Mouse (Mus musculus) testis, adult 2 months (tissue): Measurements from ENCODE around the gene Ptpn14. TPM values are rescaled to one million over a fixed set of nuclear protein-coding genes. Genes with fewer than 3 reads are reported as not detected.
A peak's percentile ranks its signal among the peaks of the same experiment; 100 is the strongest.

Experiments used
- H3K27ac ChIP-seq: fragments of 200-500 bp; 2 replicates; pipeline ENCODE4 v1.5.1; 2012; ENCODE audit warnings: low read depth, low read length; ENCODE audit not compliant: control insufficient read depth, insufficient read depth
- H3K27me3 ChIP-seq: fragments of 200-500 bp; 2 replicates; pipeline ENCODE4 v1.6.1; 2012; ENCODE audit warnings: mild to moderate bottlenecking, low read length, moderate library complexity; ENCODE audit not compliant: control insufficient read depth, insufficient read depth
- H3K36me3 ChIP-seq: fragments of 200-500 bp; 2 replicates; pipeline ENCODE4 v1.6.1; 2012; ENCODE audit warnings: mild to moderate bottlenecking, low read length; ENCODE audit not compliant: control insufficient read depth, insufficient read depth
- H3K4me1 ChIP-seq: fragments of 200-500 bp; 2 replicates; pipeline ENCODE4 v1.6.1; 2012; ENCODE audit warnings: low read length; ENCODE audit not compliant: control insufficient read depth, insufficient read depth
- H3K4me3 ChIP-seq: fragments of 200-500 bp; 2 replicates; pipeline ENCODE4 v1.5.1; 2012; ENCODE audit warnings: low read depth, mild to moderate bottlenecking, low read length, moderate library complexity, mixed read lengths; ENCODE audit not compliant: control insufficient read depth
- CTCF ChIP-seq: fragments of 200-500 bp; IDR thresholded peaks from 2 replicates; pipeline ENCODE4 v1.5.1; 2012; ENCODE audit warnings: low read depth, mild to moderate bottlenecking, inconsistent platforms, low read length, moderate library complexity; ENCODE audit not compliant: control insufficient read depth, insufficient read depth, insufficient replicate concordance
- POLR2A ChIP-seq: fragments of 200-500 bp; IDR thresholded peaks from 2 replicates; pipeline ENCODE4 v1.6.1; 2012; ENCODE audit warnings: low read depth, mild to moderate bottlenecking, inconsistent platforms, low read length, moderate library complexity; ENCODE audit not compliant: control insufficient read depth
- polyA plus RNA-seq: library from polyadenylated mRNA; depleted of rRNA; stranded (reverse); fragments of >200 nt; gene quantifications from 2 replicates; pipeline ENCODE4 v1.2.3, GENCODE M21; 2012

Gene Ptpn14
- polyA plus RNA-seq, 1 experiment, result 3.3 TPM

DNA sequence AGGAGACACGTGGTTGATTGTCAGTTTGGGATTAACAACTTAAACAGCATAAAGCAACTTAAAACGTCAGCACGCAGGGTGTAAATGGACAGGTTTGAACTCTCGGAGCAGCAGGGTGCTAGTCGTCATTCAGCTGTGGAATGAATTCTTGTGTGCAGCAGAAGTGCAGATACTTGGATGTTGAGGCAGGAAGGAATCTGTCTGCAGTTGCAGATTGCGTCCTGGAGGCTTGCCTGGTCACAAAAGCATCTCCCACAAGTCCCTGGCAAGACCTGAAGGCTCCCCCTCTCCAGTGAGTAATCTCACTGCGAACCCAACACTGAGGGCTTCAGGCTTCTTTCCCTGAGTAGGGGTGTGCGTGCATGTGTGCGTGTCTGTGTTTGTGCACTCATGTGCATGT is 39.8 kb downstream of the Ptpn14 start:
- Histone ChIP-seq H3K27me3 (no peaks in the 10 kb centered on the region), H3K4me1 (no peaks in the 10 kb centered on the region), H3K36me3 (no peaks in the 10 kb centered on the region), H3K4me3 (no peak overlapping the region), H3K27ac (no peak overlapping the region)
- TF ChIP-seq POLR2A (no peak), CTCF (no peak)

DNA sequence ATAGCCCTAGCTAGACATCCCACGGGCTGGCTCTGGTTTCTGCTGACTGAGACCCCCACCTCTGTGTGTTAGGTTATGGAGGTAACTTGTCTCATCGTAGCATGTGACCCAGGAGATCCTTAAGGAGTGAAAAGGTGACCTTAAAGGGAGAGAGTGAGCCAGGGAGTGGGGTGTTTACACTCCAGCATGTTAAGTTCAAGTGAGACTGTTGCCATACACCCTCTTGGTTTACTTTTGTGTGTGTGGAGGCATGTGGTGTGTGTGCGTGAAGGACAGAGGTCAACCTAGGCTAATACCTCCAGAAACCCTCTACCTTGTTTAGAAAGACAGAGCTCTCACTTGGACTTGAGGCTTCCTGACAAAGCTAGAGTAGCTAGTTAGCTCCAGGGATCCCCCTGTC is 42.4 kb downstream of the Ptpn14 start:
- no peak for TF ChIP-seq CTCF
- Histone ChIP-seq H3K4me3 (no peak overlapping the region), H3K36me3 (no peaks in the 10 kb centered on the region), H3K27ac (no peak overlapping the region), H3K27me3 (no peaks in the 10 kb centered on the region), H3K4me1 (no peaks in the 10 kb centered on the region)

- Histone ChIP-seq H3K4me1 (no peaks in the 10 kb centered on the region), H3K27ac (no peak overlapping the region)
Measured at GRCm38 (mm10) chr1:189772707-189773106, 44.6 kb downstream of the Ptpn14 start.

DNA sequence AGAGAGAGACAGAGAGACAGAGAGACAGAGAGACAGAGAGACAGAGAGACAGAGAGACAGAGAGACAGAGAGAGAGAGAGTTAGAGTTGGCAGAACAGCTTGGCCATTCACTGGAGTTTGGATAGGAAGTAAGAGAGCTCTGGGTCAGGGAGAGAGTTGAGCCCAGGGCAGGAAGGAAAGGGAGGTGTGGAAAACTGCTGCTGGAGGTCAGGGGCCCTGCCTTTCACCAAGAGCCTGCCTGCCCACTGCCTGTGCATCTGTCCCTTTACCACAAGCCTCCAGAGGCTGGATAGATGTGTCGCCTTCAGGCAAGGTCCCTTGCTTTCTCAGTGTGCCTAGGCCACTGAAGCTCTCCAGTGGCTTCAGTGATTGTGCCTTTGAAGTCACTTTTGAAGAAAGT is 46.7 kb downstream of the Ptpn14 start:
- H3K4me1 ChIP-seq, result 0 out of 2 replicates have a peak, but pooled peaks cover 2% of the 10 kb centered on the region

More at GRCm38 (mm10) chr1:189772707-189773106, 44.6 kb downstream of the Ptpn14 start:
- Histone ChIP-seq H3K27me3 (no peaks in the 10 kb centered on the region), H3K36me3 (no peaks in the 10 kb centered on the region), H3K4me3 (no peak overlapping the region)
- TF ChIP-seq POLR2A (no peak), CTCF (no peak)

GRCm38 (mm10) chr1:189777207-189777606 is 49.1 kb downstream of the Ptpn14 start:
- TF ChIP-seq POLR2A, result no peak
- TF ChIP-seq CTCF, result no peak
- Histone ChIP-seq H3K36me3 (no peaks in the 10 kb centered on the region), H3K4me3 (peak overlapping the region; percentile 59), H3K27ac (no peak overlapping the region), H3K4me1 (0 out of 2 replicates have a peak, but pooled peaks cover 2% of the 10 kb centered on the region), H3K27me3 (no peaks in the 10 kb centered on the region)

More for the DNA sequence above, 46.7 kb downstream of the Ptpn14 start:
- Histone ChIP-seq H3K27ac (no peak overlapping the region), H3K27me3 (no peaks in the 10 kb centered on the region), H3K36me3 (no peaks in the 10 kb centered on the region), H3K4me3 (no peak overlapping the region)
- TF ChIP-seq POLR2A (no peak), CTCF (no peak)

GRCm38 (mm10) chr1:189778343-189778742 is 50.3 kb downstream of the Ptpn14 start:
- TF ChIP-seq CTCF (no peak), POLR2A (no peak)
- Histone ChIP-seq H3K4me3 (peak overlapping the region; percentile 75), H3K4me1 (0 out of 2 replicates have a peak, but pooled peaks cover 2% of the 10 kb centered on the region), H3K27me3 (no peaks in the 10 kb centered on the region), H3K36me3 (no peaks in the 10 kb centered on the region), H3K27ac (no peak overlapping the region)

- H3K4me3 ChIP-seq, result peak overlapping the region; percentile 52
- H3K27ac ChIP-seq, result no peak overlapping the region
- no peak for TF ChIP-seq POLR2A
- TF ChIP-seq CTCF, result no peak
- H3K36me3 ChIP-seq, result no peaks in the 10 kb centered on the region
- no peaks in the 10 kb centered on the region for H3K27me3 ChIP-seq
- 0 out of 2 replicates have a peak, but pooled peaks cover 2% of the 10 kb centered on the region for H3K4me1 ChIP-seq
Measured at GRCm38 (mm10) chr1:189779226-189779625, 51.2 kb downstream of the Ptpn14 start.
